Mouse (Mus musculus): Measurements from ENCODE around the gene Dcdc2b.

Gene Dcdc2b

GRCm38 (mm10) chr4:129614093-129614492, at the start of gene Dcdc2b:
Gene Dcdc2b, minus strand, starts transcription at chr4:129614257.
- no peak for DNase-seq (ENCODE audit: low spot score)

- no peak for DNase-seq (ENCODE audit: low spot score)
Measured at GRCm38 (mm10) chr4:129662255-129662813, 48.3 kb upstream of the Dcdc2b start.

GRCm38 (mm10) chr4:129661584-129661983, 47.5 kb upstream of the Dcdc2b start:
- no peak for DNase-seq (ENCODE audit: low spot score)

- DNase-seq (ENCODE audit: low spot score), result no peak
Measured at GRCm38 (mm10) chr4:129654770-129655169, 40.7 kb upstream of the Dcdc2b start.

GRCm38 (mm10) chr4:129650359-129650758, 36.3 kb upstream of the Dcdc2b start:
- no peak for DNase-seq (ENCODE audit: low spot score)

- DNase-seq (ENCODE audit: low spot score), result no peak
Measured at GRCm38 (mm10) chr4:129648656-129649055, 34.6 kb upstream of the Dcdc2b start.

GRCm38 (mm10) chr4:129645204-129645603, 31.1 kb upstream of the Dcdc2b start:
- DNase-seq (ENCODE audit: low spot score), result no peak

GRCm38 (mm10) chr4:129641756-129642155, 27.7 kb upstream of the Dcdc2b start:
- no peak for DNase-seq (ENCODE audit: low spot score)

- DNase-seq (ENCODE audit: low spot score), result peak; percentile 97
Measured at GRCm38 (mm10) chr4:129640638-129641467, 26.8 kb upstream of the Dcdc2b start, which contains the start of gene Txlna. Gene Txlna, minus strand, starts transcription at chr4:129641065.

- DNase-seq (ENCODE audit: low spot score), result peak; percentile 50
Measured at GRCm38 (mm10) chr4:129640101-129640637, 26.1 kb upstream of the Dcdc2b start.

GRCm38 (mm10) chr4:129639221-129639620, 25.2 kb upstream of the Dcdc2b start:
- no peak for DNase-seq (ENCODE audit: low spot score)

- no peak for DNase-seq (ENCODE audit: low spot score)
Measured at GRCm38 (mm10) chr4:129633852-129634251, 19.8 kb upstream of the Dcdc2b start.

- DNase-seq (ENCODE audit: low spot score), result no peak
Measured at GRCm38 (mm10) chr4:129631867-129632266, 17.8 kb upstream of the Dcdc2b start.

- DNase-seq (ENCODE audit: low spot score), result no peak
Measured at GRCm38 (mm10) chr4:129630944-129631343, 16.9 kb upstream of the Dcdc2b start.

GRCm38 (mm10) chr4:129626035-129626434, 12.0 kb upstream of the Dcdc2b start:
- no peak for DNase-seq (ENCODE audit: low spot score)

GRCm38 (mm10) chr4:129625496-129625895, 11.4 kb upstream of the Dcdc2b start:
- no peak for DNase-seq (ENCODE audit: low spot score)

- no peak for DNase-seq (ENCODE audit: low spot score)
Measured at GRCm38 (mm10) chr4:129625029-129625370, 10.9 kb upstream of the Dcdc2b start.

- DNase-seq (ENCODE audit: low spot score), result peak; percentile 80
Measured at GRCm38 (mm10) chr4:129624281-129625028, 10.4 kb upstream of the Dcdc2b start.

GRCm38 (mm10) chr4:129623681-129624091, 9.6 kb upstream of the Dcdc2b start, which contains the start of gene Ccdc28b:
Gene Ccdc28b, minus strand, starts transcription at chr4:129623947.
- DNase-seq (ENCODE audit: low spot score), result no peak

- no peak for DNase-seq (ENCODE audit: low spot score)
Measured at GRCm38 (mm10) chr4:129622803-129623535, 8.9 kb upstream of the Dcdc2b start.

- no peak for DNase-seq (ENCODE audit: low spot score)
Measured at GRCm38 (mm10) chr4:129622120-129622802, 8.2 kb upstream of the Dcdc2b start.

Measured in testis, postnatal 14 days (tissue).